Mouse (Mus musculus) myocyte (in vitro differentiated cells): Measurements from ENCODE around the gene Gm20422. TPM values are rescaled to one million over a fixed set of nuclear protein-coding genes. Genes with fewer than 3 reads are reported as not detected.

Experiments used
- H3K27me3 ChIP-seq: one replicate; pipeline ENCODE4 v1.6.1; 2011; ENCODE audit not compliant: control insufficient read depth, insufficient read depth, insufficient read length
- H3K36me3 ChIP-seq: one replicate; pipeline ENCODE4 v1.6.1; 2011; ENCODE audit not compliant: control insufficient read depth, insufficient read depth
- H3K4me2 ChIP-seq: one replicate; pipeline ENCODE4 v1.6.1; 2011; ENCODE audit warnings: low read depth, control low read depth
- H3K4me3 ChIP-seq: one replicate; pipeline ENCODE4 v1.5.1; 2011; ENCODE audit warnings: mild to moderate bottlenecking, control low read depth, moderate library complexity
- H3K79me2 ChIP-seq: one replicate; pipeline ENCODE4 v1.6.1; 2011; ENCODE audit not compliant: control insufficient read depth, insufficient read depth
- H3ac ChIP-seq: one replicate; pipeline ENCODE4 v1.6.1; 2011; ENCODE audit not compliant: control insufficient read depth, insufficient read length
- CEBPB ChIP-seq: IDR thresholded peaks from 2 replicates; pipeline ENCODE4 v1.6.1; 2011; ENCODE audit warnings: mild to moderate bottlenecking, moderate library complexity; ENCODE audit not compliant: poor library complexity, insufficient read depth, severe bottlenecking
- E2F4 ChIP-seq: IDR thresholded peaks from one replicate; pipeline ENCODE4 v1.6.1; 2011; ENCODE audit warnings: mild to moderate bottlenecking, control low read depth, moderate library complexity; ENCODE audit not compliant: insufficient read depth
- MAX ChIP-seq: IDR thresholded peaks from one replicate; pipeline ENCODE4 v1.6.1; 2011; ENCODE audit warnings: low read depth, mild to moderate bottlenecking, control low read depth
- MYOD1 ChIP-seq, 3 experiments: IDR thresholded peaks; one replicate each; pipeline ENCODE4 v1.6.1; 2011; ENCODE audit warnings: control low read depth in 2 of 3, low read depth in 2 of 3, mild to moderate bottlenecking in 2 of 3, moderate library complexity in 1 of 3; ENCODE audit not compliant: insufficient read length in 2 of 3, control insufficient read depth in 1 of 3
- MYOG ChIP-seq, 3 experiments: IDR thresholded peaks; one replicate each; pipeline ENCODE4 v1.6.1; 2011; ENCODE audit warnings: control low read depth in 2 of 3, low read depth in 2 of 3, mild to moderate bottlenecking in 2 of 3; ENCODE audit not compliant: insufficient read length in 2 of 3, control insufficient read depth in 1 of 3, insufficient read depth in 1 of 3
- POLR2A ChIP-seq: IDR thresholded peaks from one replicate; pipeline ENCODE4 v1.6.1; 2011; ENCODE audit warnings: low read depth, mild to moderate bottlenecking, control low read depth, moderate library complexity; ENCODE audit not compliant: insufficient read length
- POLR2AphosphoS2 ChIP-seq: IDR thresholded peaks from one replicate; pipeline ENCODE4 v1.6.1; 2011; ENCODE audit warnings: low read depth, control low read depth; ENCODE audit not compliant: insufficient read length
- REST ChIP-seq: IDR thresholded peaks from one replicate; pipeline ENCODE4 v1.6.1; 2011; ENCODE audit warnings: mild to moderate bottlenecking, control low read depth, moderate library complexity; ENCODE audit not compliant: insufficient read depth, insufficient read length
- SRF ChIP-seq: IDR thresholded peaks from one replicate; pipeline ENCODE4 v1.6.1; 2011; ENCODE audit warnings: low read depth; ENCODE audit not compliant: control insufficient read depth, insufficient read length
- TCF12 ChIP-seq: IDR thresholded peaks from one replicate; pipeline ENCODE4 v1.6.1; 2011; ENCODE audit warnings: mild to moderate bottlenecking, control low read depth; ENCODE audit not compliant: poor library complexity, insufficient read depth, severe bottlenecking
- TCF3 ChIP-seq: IDR thresholded peaks from one replicate; pipeline ENCODE4 v1.6.1; 2011; ENCODE audit warnings: low read depth, control low read depth; ENCODE audit not compliant: insufficient read length
- USF1 ChIP-seq: IDR thresholded peaks from one replicate; pipeline ENCODE4 v1.6.1; 2011; ENCODE audit warnings: low read depth, mild to moderate bottlenecking, control low read depth, moderate library complexity
- polyA plus RNA-seq: library from polyadenylated mRNA; unstranded; fragments of >200 nt; fragmentation: generic; extraction: Trizol; gene quantifications from one replicate; pipeline ENCODE4 v1.2.1, GENCODE M21; 2012; ENCODE audit warnings: missing spikeins

Gm20422 gene
- polyA plus RNA-seq, 1 experiment: 0.13 TPM

GRCm38 (mm10) chr8:69796721-69797345 is 22.1 kb upstream of the Gm20422 start:
- TF ChIP-seq E2F4: no peak
- no peak for TF ChIP-seq SRF
- TF ChIP-seq MYOG (IDR thresholded peaks at IDR 0.05; ENCODE audit: control insufficient read depth in 1 of 3, insufficient read depth in 1 of 3, insufficient read length in 2 of 3, low read depth in 2 of 3): no peak
- TF ChIP-seq REST: no peak
- no peak for TF ChIP-seq TCF3
- no peak for TF ChIP-seq TCF12
- no peak for TF ChIP-seq POLR2A
- no peak for TF ChIP-seq POLR2AphosphoS2
- no peak for TF ChIP-seq MAX
- TF ChIP-seq MYOD1 (IDR thresholded peaks at IDR 0.05; ENCODE audit: control insufficient read depth in 1 of 3, insufficient read length in 2 of 3, low read depth in 2 of 3): no peak
- no peak for TF ChIP-seq USF1
- Histone ChIP-seq H3ac (no peak overlapping the region), H3K4me3 (no peak overlapping the region), H3K79me2 (peaks cover 21% of the 10 kb centered on the region), H3K36me3 (peaks cover 16% of the 10 kb centered on the region), H3K27me3 (no peaks in the 10 kb centered on the region), H3K4me2 (no peak overlapping the region)

GRCm38 (mm10) chr8:69794901-69795300 is 20.2 kb upstream of the Gm20422 start:
- peaks cover 35% of the 10 kb centered on the region for H3K79me2 ChIP-seq
- no peak for TF ChIP-seq MYOD1 (IDR thresholded peaks at IDR 0.05; ENCODE audit: control insufficient read depth in 1 of 3, insufficient read length in 2 of 3, low read depth in 2 of 3)
- no peak for TF ChIP-seq POLR2A
- no peak for TF ChIP-seq MYOG (IDR thresholded peaks at IDR 0.05; ENCODE audit: control insufficient read depth in 1 of 3, insufficient read depth in 1 of 3, insufficient read length in 2 of 3, low read depth in 2 of 3)
- TF ChIP-seq MAX: no peak
- TF ChIP-seq TCF3: no peak
- no peak for TF ChIP-seq USF1
- TF ChIP-seq CEBPB: no peak
- no peak for TF ChIP-seq SRF
- no peak for TF ChIP-seq REST
- TF ChIP-seq POLR2AphosphoS2: no peak
- no peak for TF ChIP-seq TCF12
- no peak overlapping the region for H3K4me2 ChIP-seq
- H3ac ChIP-seq: no peak overlapping the region
- H3K4me3 ChIP-seq: no peak overlapping the region
- H3K36me3 ChIP-seq: peaks cover 13% of the 10 kb centered on the region
- H3K27me3 ChIP-seq: no peaks in the 10 kb centered on the region

- TF ChIP-seq USF1 (no peak), MAX (no peak), REST (no peak), TCF3 (no peak), CEBPB (no peak), MYOG (IDR thresholded peaks at IDR 0.05; ENCODE audit: control insufficient read depth in 1 of 3, insufficient read depth in 1 of 3, insufficient read length in 2 of 3, low read depth in 2 of 3) (no peak), TCF12 (no peak), MYOD1 (IDR thresholded peaks at IDR 0.05; ENCODE audit: control insufficient read depth in 1 of 3, insufficient read length in 2 of 3, low read depth in 2 of 3) (no peak), POLR2AphosphoS2 (no peak), E2F4 (no peak), POLR2A (no peak), SRF (no peak)
- Histone ChIP-seq H3K36me3 (peaks cover 13% of the 10 kb centered on the region), H3K4me2 (no peak overlapping the region), H3ac (no peak overlapping the region), H3K79me2 (peaks cover 35% of the 10 kb centered on the region), H3K27me3 (no peaks in the 10 kb centered on the region), H3K4me3 (no peak overlapping the region)
Measured at GRCm38 (mm10) chr8:69794096-69794495, 19.4 kb upstream of the Gm20422 start.

GRCm38 (mm10) chr8:69793666-69794065 is 19.0 kb upstream of the Gm20422 start:
- no peak overlapping the region for H3K4me2 ChIP-seq
- TF ChIP-seq CEBPB (no peak), POLR2AphosphoS2 (no peak), MAX (no peak), TCF12 (no peak), USF1 (no peak), MYOD1 (IDR thresholded peaks at IDR 0.05; ENCODE audit: control insufficient read depth in 1 of 3, insufficient read length in 2 of 3, low read depth in 2 of 3) (no peak), SRF (no peak), TCF3 (no peak), MYOG (IDR thresholded peaks at IDR 0.05; ENCODE audit: control insufficient read depth in 1 of 3, insufficient read depth in 1 of 3, insufficient read length in 2 of 3, low read depth in 2 of 3) (no peak), E2F4 (no peak), REST (no peak), POLR2A (no peak)
- peaks cover 35% of the 10 kb centered on the region for H3K79me2 ChIP-seq
- H3K27me3 ChIP-seq: no peaks in the 10 kb centered on the region
- H3K4me3 ChIP-seq: no peak overlapping the region
- no peak overlapping the region for H3ac ChIP-seq
- peaks cover 13% of the 10 kb centered on the region for H3K36me3 ChIP-seq
